Mouse (Mus musculus): ENCODE data around the gene Ccdc61. TPM values are rescaled to one million over a fixed set of nuclear protein-coding genes. Genes with fewer than 3 reads are reported as not detected.

Ccdc61 gene
- polyA plus RNA-seq (2012; rRNA removed): 24.9 and 30.9 TPM in 2 replicates

GRCm38 (mm10) chr7:18910241-18910831, at the start of gene Ccdc61:
Ccdc61 (minus strand) TSS chr7:18910415.

DNA sequence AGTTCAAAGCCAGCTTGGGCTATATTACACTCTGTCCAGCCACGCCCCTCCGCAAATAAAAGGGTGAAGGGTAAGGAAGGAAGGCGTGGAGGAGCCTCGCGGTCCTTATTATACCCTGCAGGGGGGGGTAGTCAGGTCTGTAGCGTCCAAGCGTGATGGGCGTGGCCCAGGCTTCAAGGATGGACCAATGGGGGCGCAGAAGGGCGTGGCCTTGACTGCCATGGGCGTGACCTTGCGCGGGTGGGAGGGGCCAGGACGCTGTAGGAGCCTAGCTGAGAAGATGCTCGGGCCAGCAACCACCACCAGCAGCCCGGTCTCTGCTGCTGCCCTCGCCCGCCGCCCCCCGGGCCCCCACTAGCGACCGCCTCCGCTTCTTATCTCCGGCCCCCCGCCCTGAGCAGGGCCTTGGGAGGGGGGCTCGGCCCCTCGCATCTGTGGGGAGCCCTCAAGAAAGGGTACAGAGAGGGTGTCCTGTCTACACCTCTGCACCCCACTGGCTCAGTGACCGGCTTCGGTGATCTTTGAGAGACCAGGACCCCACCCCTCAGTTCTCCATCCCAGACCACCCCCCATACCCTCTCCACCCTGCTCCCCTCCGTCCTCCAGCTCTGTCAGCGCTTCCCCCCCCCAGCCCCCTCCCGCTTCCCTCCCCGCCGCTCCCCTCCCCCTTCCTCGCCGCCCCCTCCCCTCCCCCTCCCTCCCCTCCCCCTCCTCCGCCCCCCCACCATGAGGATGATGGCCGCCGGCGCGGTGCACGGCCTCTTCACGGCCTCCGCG, 15.1 kb upstream of the Ccdc61 start, which contains the start of gene Nova2:
TSS of gene Nova2 (plus strand) at position 727 of the 777 bp plus-strand sequence.

DNA sequence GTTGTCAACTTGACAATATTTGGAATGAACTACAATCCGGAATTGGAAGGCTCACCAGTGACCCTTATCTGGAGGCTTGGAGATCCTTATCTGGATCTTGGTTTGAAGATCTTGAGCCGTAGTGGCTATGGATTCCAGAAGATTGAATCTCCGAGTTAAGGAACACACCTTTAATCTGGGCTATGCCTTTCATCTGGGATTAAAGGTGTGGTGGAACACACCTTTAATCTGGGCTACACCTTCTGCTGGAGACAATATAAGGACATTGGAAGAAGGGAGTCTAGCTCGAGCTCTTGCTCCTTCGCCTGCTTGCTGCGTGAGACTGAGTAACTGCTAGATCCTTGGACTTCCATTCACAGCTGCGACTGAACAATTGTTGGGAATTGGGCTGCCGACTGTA, 39.2 kb downstream of the Ccdc61 start, which contains the start of gene Pglyrp1:
TSS of gene Pglyrp1 (plus strand) at position 301 of the 400 bp plus-strand sequence.

Other genes starting within 250 kb of the Ccdc61 start
- not detected in 2 replicates for gene Psg20, start 224.2 kb downstream of the Ccdc61 start, polyA plus RNA-seq (2012; rRNA removed)
- gene Psg22, start 192.3 kb downstream of the Ccdc61 start, polyA plus RNA-seq (2012; rRNA removed): 0.07 TPM in 1 of 2 replicates, not detected in the other
- not detected in 2 replicates for gene Psg19, start 111.9 kb downstream of the Ccdc61 start, polyA plus RNA-seq (2012; rRNA removed)
- gene Psg17, start 88.8 kb downstream of the Ccdc61 start, polyA plus RNA-seq (2012; rRNA removed): 0.26 and 0.38 TPM in 2 replicates
- 5.5 and 6.5 TPM in 2 replicates for gene Mill2, start 70.4 kb downstream of the Ccdc61 start, polyA plus RNA-seq (2012; rRNA removed)
- gene Pglyrp1, start 39.1 kb downstream of the Ccdc61 start, polyA plus RNA-seq (2012; rRNA removed): 1,287 and 1,800 TPM in 2 replicates
- 0.56 and 0.80 TPM in 2 replicates for gene Nova2, start 15.5 kb upstream of the Ccdc61 start, polyA plus RNA-seq (2012; rRNA removed)
- not detected in 2 replicates for gene Nanos2, start 77.0 kb upstream of the Ccdc61 start, polyA plus RNA-seq (2012; rRNA removed)
- 9.8 and 12.8 TPM in 2 replicates for gene Mypop, start 80.8 kb upstream of the Ccdc61 start, polyA plus RNA-seq (2012; rRNA removed)
- gene Irf2bp1, start 93.6 kb upstream of the Ccdc61 start, polyA plus RNA-seq (2012; rRNA removed): 48.1 and 49.0 TPM in 2 replicates
- gene Foxa3, start 113.1 kb upstream of the Ccdc61 start, polyA plus RNA-seq (2012; rRNA removed): 70.8 and 76.2 TPM in 2 replicates
- 80.5 and 90.6 TPM in 2 replicates for gene Sympk, start 114.0 kb upstream of the Ccdc61 start, polyA plus RNA-seq (2012; rRNA removed)
- not detected in 2 replicates for gene Rsph6a, start 144.3 kb upstream of the Ccdc61 start, polyA plus RNA-seq (2012; rRNA removed)
- gene Dmwd, start 165.8 kb upstream of the Ccdc61 start, polyA plus RNA-seq (2012; rRNA removed): 32.3 and 33.8 TPM in 2 replicates
- 613 and 864 TPM in 2 replicates for gene Dmpk, start 173.4 kb upstream of the Ccdc61 start, polyA plus RNA-seq (2012; rRNA removed)
- 45.2 and 56.4 TPM in 2 replicates for gene Six5, start 184.2 kb upstream of the Ccdc61 start, polyA plus RNA-seq (2012; rRNA removed)
- not detected in 2 replicates for gene Gm4969, start 208.0 kb upstream of the Ccdc61 start, polyA plus RNA-seq (2012; rRNA removed)
- gene Fbxo46, start 209.4 kb upstream of the Ccdc61 start, polyA plus RNA-seq (2012; rRNA removed): 14.7 and 14.9 TPM in 2 replicates
- gene Qpctl, start 238.9 kb upstream of the Ccdc61 start, polyA plus RNA-seq (2012; rRNA removed): 15.1 and 16.3 TPM in 2 replicates
- 19.3 and 24.0 TPM in 2 replicates for gene Snrpd2, start 239.3 kb upstream of the Ccdc61 start, polyA plus RNA-seq (2012; rRNA removed)

Data from colon, adult 2 months (tissue).